Mouse (Mus musculus) liver (tissue): ENCODE measurements at regions not wholly inside any gene's neighbourhood (a gene's known extent, or its start where the extent isn't known, plus 50 kb on each side); places are given as distances from the start of the nearest gene placed in this dataset.

Source experiments
- DNase-seq: peaks from one replicate; pipeline ENCODE4 v3.0.0-alpha.2; 2020; ENCODE audit warnings: mixed read lengths

- no peak for DNase-seq
These were observed 110.3 kb upstream of the Syt6 start for GRCm38 (mm10) chr3:103464729-103465128.

GRCm38 (mm10) chr3:103465132-103465690, 109.8 kb upstream of the Syt6 start:
- no peak for DNase-seq

GRCm38 (mm10) chr3:103465948-103466347, 109.1 kb upstream of the Syt6 start:
- no peak for DNase-seq

GRCm38 (mm10) chr3:103470586-103471400, 104.2 kb upstream of the Syt6 start:
- DNase-seq = no peak

- DNase-seq = no peak
These were observed 102.4 kb upstream of the Syt6 start for GRCm38 (mm10) chr3:103472598-103472997.

DNA sequence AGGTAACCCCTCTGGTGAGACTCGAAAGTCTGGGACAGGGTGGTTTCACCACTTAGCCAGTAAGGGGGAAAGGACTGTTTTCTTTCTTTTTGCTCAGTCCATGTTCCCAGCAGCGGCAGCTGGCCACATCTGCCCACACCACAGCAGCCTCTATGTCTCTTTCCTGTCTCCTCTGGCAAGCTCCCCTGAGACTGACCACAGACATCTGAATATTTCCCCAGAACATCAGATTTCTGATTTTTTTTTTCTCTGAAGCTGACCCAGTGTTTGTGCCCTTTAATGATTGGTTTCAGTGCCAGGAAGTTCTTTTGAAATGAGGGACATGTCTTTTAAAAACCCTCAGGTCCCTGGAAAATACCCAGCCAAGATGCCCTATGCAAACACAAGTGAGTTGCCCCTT, 101.7 kb upstream of the Syt6 start:
- DNase-seq = no peak

GRCm38 (mm10) chr3:103479845-103480543, 95.0 kb upstream of the Syt6 start:
- no peak for DNase-seq

DNA sequence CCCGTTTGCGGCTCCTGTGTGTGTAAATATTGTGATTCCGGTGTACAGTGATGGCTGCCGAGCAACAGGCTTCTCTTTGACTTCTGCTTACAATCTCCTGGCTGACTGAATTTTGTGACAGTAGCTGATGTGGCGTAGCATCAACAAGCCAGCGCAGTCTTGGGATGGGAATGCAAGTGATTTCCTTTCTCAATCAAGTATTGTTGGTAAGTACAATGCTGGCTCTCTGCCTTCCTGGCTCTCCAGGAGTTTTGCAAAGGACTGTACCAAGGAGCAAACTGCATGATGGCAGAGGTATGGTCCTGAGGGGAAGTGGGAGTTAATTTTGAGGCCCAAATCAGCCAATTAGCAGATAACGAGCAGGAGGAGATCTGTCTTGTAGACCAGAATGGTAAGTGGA, 94.4 kb upstream of the Syt6 start:
- no peak for DNase-seq

GRCm38 (mm10) chr3:103483316-103483715, 91.7 kb upstream of the Syt6 start:
- DNase-seq = no peak

GRCm38 (mm10) chr3:103483762-103484161, 91.3 kb upstream of the Syt6 start:
- DNase-seq = no peak

- no peak for DNase-seq
These were observed 85.2 kb upstream of the Syt6 start for GRCm38 (mm10) chr3:103489786-103490185.

GRCm38 (mm10) chr3:103490966-103491365, 84.1 kb upstream of the Syt6 start:
- no peak for DNase-seq

DNA sequence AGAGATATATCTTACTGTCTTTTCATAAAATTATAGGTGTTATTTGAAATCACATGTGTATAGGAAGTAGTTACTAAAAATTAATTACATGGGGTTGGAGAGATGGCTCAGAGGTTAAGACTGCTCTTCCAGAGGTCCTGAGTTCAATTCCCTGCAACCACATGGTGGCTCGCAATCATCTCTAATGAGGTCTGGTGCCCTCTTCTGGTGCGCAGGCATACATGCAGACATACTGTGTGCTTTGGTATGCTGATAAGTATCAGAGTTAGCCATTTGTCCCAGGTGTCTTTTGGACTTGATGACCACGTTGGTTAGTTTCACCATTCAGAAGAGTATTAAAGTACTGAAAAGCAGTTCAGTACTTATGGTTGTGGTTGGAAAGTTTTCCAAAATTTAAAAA, 82.8 kb upstream of the Syt6 start:
- no peak for DNase-seq

DNA sequence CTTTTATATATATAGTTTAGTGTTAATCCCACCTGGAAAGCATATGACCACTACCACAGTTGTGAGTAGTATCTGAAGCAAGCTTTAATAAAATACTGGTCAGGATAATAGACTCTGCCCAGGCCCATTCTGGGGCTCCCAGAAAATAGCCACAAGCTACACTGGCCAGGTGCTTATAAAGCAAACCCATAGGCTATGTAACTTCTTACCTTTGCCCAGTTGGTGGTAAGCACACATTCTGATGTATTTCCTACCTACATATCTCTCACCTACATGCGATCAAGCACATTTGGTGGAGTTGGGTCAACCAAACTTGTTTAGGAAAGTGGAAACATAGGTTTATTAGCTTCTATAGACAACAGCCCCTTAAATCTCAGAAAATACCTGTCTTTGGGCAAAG, 81.4 kb upstream of the Syt6 start:
- DNase-seq = no peak

DNA sequence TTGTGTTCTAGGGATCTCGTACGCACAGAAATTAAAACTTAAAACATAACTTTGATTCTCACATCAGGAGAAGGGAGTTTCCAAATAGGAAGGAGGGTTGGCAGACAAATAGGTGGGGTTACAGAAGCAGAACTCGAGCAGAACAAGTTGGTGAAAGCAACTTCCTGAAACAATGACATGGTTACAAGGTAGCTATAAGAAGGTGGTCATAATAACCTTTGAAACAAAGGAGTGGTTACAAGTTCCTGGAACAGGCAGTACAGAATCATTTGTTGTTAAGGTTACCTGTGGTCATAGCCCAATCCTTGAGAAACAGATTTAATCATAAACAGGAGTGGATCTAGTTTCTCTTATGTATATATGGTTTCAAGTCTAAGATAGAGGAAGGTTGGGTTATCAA, 81.0 kb upstream of the Syt6 start:
- no peak for DNase-seq

GRCm38 (mm10) chr3:103496083-103496482, 78.9 kb upstream of the Syt6 start:
- no peak for DNase-seq

DNA sequence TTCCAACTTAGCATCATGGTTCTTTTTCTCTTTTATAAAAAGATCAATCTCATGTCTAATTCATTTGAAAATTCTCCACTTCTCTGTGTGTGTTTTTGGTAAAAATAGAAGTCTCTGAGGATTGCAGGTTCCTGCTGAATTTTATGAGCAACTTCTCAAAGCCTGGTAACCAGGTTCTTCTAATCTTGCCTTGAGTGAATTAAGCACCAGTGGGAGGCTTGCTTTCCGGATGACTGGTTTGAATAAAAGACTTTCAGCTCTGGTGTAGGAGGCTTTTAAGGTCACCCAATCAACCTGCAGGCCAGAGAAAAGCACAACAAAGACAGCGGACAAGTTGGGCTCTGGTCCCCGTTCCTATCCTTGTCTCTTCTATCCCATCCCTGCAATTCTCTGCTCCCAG, 78.3 kb upstream of the Syt6 start:
- DNase-seq = no peak

- no peak for DNase-seq
These were observed 77.3 kb upstream of the Syt6 start for GRCm38 (mm10) chr3:103497696-103498095.

GRCm38 (mm10) chr3:103498458-103498857, 76.6 kb upstream of the Syt6 start:
- DNase-seq = no peak

DNA sequence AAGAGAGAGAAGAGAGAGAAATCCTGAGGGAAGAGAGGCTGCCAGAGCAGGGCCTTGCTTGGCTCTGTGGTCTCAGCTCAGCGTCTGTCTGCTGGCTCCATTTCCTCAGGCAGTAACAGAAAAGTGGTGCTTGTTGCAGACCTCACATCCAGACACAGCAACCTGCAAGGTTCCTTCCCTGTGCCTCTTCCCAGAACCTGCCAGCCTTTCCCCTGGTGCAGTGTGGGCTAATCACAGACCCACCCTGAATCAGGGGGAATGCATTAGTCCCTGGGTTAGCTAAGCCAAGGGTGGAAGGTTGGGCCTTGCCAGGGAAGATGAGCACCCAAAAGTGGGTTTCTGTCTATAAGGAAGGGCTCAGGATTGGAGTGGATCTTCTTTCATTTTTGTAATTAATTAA, 75.2 kb upstream of the Syt6 start:
- no peak for DNase-seq

DNA sequence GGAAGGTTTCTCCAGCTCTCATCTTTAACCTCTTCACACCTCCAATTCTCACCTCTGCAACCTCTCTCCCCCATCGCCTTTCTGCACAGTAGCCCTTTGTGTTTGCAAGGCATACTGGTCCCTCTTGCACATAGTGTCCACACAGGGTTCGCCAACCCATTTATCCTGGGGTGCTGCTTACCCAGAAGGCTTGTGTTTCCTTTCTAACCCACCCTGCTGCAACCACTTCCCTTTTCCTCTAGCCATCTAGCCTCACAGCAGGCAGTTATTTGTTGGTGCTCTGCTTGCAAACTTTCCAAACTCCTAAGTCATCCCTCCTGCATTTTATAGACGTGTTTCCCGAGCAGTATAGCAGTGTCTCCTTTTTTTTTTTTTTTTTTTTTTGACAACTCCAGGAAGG, 74.7 kb upstream of the Syt6 start:
- no peak for DNase-seq

DNA sequence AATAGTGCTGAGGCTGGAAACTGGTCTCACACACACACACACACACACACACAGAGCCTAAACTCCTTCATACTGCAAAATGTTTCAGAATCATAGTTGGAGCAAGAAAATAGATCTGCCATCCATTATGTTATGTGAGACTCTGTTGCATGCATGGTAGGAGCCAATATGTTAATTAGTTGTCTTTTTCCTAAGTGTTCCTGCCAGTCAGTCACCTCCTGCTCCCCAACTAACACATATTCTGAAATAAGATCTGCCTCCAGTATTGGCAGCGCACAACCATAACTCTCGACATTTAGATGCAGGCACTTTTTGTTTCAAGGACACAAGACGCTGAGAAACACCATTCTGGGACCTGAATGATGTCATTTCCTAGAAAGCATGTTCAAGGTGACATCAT, 70.9 kb upstream of the Syt6 start:
- no peak for DNase-seq

DNA sequence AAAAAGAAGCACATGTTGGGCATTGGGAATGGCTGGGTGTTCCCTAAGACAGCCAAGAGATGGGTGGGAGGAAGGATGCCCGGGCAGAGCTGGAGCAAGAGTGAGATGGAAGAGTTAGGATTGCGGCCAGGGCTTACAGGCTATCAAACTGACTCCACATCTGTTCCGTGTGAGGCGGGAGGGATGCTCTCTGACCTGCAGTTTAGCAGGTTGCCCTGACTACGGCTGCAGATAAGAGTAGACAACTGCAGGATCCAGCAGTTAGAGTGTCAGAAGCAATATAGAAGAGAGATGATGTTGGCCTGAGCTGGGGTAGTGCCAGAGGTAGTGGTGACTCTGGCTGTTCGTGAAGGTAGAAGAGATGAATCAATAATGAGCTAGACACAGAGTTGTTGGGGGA, 61.6 kb upstream of the Syt6 start:
- DNase-seq = no peak

- no peak for DNase-seq
These were observed 61.0 kb upstream of the Syt6 start for GRCm38 (mm10) chr3:103514061-103514460.
